Mouse (Mus musculus) gastrocnemius, adult 18-20 months (tissue): ENCODE measurements around the gene Fbxl17. TPM values are rescaled to one million over a fixed set of nuclear protein-coding genes. Genes with fewer than 3 reads are reported as not detected.

ENCODE experiments used
- DNase-seq: peaks from one replicate; pipeline ENCODE4 v3.0.0; 2021; ENCODE audit warnings: low spot score
- total RNA-seq, 2 experiments: library from RNA; stranded (reverse); gene quantifications; 2 replicates each; pipeline ENCODE4 v1.2.3; 2021

Gene Fbxl17
- total RNA-seq, 2 experiments from 2014 or later = 47.4 to 47.8 TPM

GRCm38 (mm10) chr17:63462512-63462911 is 37.3 kb downstream of the Fbxl17 start:
- DNase-seq = no peak

DNA sequence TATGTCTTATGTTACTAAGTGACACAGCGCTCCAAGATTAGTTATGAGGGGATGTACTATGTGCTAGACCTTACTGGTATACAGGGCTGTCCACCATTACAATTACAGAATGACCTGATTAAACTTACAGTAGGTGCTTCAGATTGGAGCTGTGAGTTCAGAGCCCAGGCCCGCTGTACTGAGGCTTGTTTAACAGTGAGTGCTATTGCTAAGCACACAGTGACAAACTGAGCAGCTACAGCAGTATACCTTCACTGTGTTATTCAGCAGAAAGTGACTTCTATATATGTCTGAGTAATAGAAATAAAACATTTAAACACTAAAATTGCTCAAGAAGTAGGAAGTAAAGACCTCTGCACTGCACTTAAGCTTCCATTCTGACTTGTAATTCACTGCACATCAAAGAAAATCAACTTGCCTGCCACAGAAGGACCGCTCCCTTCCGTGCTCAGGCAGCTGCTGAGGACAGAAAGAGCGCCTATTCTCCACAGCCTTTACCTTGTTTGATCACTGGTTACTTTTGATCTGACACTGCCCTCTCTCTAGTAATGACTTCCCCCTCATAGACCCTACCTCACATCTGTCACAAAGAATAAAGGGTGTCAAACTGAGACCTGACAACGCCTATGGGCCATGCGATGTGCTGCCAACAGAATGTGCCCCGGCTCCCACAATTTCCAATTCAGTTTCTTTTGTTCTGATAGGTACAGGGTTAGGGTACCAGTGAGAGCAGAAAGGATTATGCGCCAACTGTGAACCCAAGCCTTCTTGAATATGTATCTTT is 39.9 kb downstream of the Fbxl17 start:
- DNase-seq = no peak

GRCm38 (mm10) chr17:63458052-63458451 is 41.8 kb downstream of the Fbxl17 start:
- DNase-seq = no peak

- no peak for DNase-seq
These were observed 48.4 kb downstream of the Fbxl17 start for GRCm38 (mm10) chr17:63451311-63452006.

DNA sequence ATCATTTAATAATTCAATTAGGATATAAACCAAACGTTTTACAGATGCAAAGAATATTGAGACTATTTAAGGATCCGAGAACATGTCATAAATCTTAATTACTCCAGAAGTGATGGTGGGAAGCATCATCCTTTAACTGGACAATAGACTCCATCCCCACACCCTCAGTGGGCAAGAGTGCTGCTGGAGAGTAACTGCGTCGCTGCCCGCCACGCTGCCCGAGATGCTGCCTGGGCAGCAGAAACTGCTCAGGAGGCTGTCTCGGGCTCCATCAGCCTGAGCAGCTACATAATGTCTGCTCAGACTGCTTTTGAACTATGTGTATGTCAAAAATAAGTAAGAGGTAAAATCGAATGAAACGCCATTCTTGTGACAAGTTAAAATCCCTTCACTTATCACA is 52.1 kb downstream of the Fbxl17 start:
- DNase-seq = no peak

GRCm38 (mm10) chr17:63446971-63447679 is 52.7 kb downstream of the Fbxl17 start:
- DNase-seq = no peak

- no peak for DNase-seq
These were observed 54.6 kb downstream of the Fbxl17 start for GRCm38 (mm10) chr17:63445212-63445611.

DNA sequence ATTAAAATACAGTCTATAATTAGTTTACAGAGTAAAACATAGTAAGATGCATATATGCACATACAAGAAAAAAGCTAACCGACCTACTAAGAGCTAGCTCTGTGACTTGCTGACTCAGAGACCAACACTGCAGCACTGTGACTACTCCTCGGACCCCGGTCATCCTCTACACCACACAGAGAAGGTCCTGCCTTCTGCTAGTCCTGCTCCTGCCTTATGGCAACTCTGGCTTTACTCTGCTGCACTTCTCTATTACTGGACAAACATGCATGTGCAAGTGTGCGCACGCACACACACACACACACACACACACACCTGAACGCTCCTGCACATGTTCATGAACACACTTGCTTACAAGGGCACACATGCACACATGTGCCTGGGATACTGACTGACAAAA is 62.4 kb downstream of the Fbxl17 start:
- no peak for DNase-seq

GRCm38 (mm10) chr17:63434081-63434480 is 65.7 kb downstream of the Fbxl17 start:
- peak; percentile 33 for DNase-seq

GRCm38 (mm10) chr17:63431650-63432049 is 68.2 kb downstream of the Fbxl17 start:
- DNase-seq = no peak

DNA sequence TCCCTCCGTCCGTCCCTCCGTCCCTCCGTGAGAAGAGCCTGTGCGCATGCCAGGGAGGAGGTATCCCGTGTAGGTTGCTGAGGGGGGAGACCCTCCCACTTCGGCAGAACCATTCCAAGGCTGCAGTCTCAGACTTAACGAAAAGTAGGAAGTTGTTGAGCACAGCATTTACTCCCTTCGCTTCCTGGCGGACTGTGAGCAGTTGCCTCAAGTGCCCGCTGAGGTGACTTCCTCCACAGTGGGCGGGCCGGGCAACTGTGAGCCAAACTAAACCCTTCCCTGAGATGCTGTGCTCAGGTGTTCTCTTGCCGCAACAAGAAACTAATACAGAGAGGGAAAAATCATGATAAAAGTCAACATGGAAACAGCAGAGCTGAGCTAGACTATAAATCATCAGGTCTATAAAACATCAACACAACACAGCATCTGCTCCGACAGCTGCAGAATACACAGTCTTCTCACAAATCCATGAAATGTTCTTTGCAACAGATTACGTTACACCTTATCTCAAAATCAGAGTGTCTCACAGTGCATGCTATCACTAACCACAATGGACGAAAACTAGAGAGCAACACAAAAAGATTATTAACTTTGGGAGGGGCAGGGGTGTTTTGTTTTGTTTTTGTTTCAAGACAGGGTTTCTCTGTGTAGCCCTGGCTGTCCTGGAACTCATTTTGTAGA is 69.3 kb downstream of the Fbxl17 start:
- DNase-seq = no peak

- DNase-seq = no peak
These were observed 76.0 kb downstream of the Fbxl17 start for GRCm38 (mm10) chr17:63423851-63424250.

GRCm38 (mm10) chr17:63422685-63423084 is 77.1 kb downstream of the Fbxl17 start:
- DNase-seq = no peak

DNA sequence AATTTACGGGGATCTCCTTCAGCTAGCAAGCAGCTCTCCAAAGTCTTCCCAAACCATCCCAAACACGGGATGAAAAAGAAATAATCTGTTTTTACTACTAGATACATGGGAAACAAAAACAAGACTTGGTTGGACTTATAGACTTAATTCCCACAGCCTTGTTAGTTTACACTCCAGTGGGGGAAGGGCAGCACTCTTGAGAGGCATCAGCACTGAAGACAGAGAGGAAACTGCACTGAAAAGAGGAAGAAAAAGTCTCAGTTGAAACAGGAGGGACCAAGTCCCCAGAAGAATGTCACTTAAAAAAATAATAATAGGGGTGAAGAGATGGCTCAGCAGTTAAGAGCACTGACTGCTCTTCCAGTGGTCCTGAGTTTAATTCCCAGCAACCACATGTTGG is 78.0 kb downstream of the Fbxl17 start:
- DNase-seq = no peak

DNA sequence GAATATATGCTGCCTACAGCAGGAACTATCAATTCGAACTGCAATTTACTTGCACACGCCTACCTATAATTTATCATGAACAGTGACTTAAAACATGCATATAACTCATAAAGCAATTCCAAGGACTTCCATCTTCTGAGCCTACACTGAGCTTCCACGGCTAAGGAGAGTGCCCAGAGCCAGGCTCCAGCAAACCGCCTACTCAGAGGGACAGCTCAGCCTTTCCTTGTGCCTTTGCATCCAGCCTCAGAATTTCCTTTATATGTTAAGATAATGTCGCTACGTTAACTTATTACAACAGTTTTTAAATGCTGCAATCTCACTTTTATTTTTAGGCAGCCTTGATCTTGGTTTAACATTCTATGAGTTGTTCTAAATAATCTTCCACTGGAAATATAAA is 80.3 kb downstream of the Fbxl17 start:
- no peak for DNase-seq

DNA sequence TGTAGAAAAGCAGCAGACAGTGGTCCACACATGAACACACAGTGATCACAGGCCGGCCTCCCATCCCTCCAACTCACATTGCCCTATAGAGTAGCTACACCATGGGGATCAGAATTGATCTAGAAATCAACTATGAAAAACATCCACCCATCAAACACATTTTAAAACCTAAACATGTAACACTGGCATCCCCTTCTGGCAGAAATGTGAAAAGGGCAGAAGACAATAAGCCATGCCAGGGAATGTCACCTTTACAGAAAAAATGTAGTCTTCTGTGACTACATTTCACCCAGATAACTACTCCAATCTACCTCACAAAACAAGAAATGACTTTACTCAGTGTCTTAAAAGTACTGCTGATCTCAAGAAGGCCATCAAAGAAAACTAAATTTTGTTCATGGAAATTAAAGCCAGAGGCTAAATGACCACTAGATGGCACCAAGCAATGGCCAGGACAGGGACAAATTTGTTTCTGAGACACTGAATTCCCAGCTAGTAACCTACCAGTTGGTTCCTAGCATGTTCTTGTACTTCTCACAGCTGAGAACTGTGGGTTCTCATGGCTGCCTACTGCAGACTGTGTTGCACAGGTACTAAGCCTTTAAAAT is 85.7 kb downstream of the Fbxl17 start:
- peak; percentile 31 for DNase-seq

DNA sequence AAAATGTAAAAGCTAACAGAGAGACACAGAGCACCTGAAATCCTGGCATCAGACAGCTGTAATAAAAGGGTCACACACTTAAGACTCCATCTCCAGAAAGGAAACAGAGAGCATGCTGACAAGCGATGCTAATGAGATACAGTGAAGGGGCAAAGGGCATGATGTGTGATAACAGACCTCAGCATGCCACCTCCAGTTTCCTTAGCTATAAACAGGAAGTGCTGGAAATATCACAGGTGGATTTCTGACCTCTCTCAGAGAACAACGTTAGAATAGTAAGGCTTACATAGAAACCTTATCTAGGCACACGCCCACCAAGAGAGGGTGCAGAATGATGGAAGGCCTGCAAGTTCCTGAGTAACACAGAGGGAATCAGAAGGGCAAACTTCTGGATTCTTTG is 88.3 kb downstream of the Fbxl17 start:
- no peak for DNase-seq

GRCm38 (mm10) chr17:63410101-63410500 is 89.7 kb downstream of the Fbxl17 start:
- DNase-seq = no peak

DNA sequence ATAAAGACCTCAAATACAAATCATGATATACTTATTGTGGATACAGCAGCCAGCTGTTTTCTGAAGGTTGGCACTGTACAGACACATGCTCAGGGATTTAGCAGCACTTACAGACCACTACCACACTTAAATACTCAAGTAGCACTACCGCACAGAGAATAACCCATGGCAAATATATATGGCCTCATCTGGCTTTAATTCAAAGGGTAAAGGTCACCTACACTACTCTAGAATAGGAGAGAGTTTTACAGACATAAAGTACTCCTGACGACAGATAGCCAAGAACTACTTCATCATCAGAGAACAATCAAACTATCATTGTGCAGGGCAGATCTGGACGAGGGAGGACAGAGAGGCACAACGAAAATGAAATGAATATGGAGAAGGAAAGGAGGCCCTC is 93.9 kb downstream of the Fbxl17 start:
- no peak for DNase-seq

DNA sequence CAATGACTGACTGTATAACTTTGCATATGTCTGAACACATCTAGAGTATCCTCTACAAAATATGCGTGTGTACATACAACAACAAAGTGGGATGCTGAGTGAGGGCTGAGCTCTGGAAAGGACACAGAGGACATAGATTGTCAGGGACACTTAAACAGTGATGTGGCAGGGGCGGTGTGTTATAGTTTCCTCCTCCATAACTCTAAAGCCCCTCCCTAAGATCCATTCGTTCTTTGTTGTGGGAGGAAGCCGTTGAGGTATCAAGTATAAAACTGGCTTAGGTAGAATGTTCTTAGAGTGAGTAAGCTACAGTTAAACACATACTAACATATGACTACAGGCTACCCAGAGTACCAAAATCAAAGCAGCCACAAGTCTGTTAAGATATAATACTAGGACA is 94.3 kb downstream of the Fbxl17 start:
- DNase-seq = no peak

- peak; percentile 53 for DNase-seq
These were observed 94.8 kb downstream of the Fbxl17 start for GRCm38 (mm10) chr17:63404968-63405367.
